Mouse (Mus musculus): ENCODE results near the gene Strap.

DNA sequence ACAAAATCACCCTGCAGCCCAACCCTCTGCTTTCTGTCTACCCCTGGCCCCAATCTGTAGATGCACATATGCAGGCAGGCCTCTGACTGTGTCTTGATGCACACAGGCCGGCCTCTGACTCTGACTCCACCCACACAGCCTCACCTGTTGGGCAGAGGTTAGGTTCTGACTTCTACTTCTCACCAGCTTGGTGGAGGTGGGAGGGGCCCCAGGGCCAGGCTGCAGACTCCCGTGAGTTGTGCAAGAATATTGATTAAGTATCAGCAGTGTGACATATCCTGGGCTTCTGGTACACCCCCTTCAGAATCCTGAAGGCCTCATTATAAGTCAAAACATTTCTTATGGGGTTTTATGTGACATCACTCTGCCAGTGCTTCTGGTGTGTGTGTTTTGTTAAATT is 54.8 kb downstream of the Strap start:
- no peak for TF ChIP-seq CTCF (IDR thresholded peaks at IDR 0.05; ENCODE audit: insufficient read depth, low read depth, low read length)
- no peak for TF ChIP-seq POLR2A (IDR thresholded peaks at IDR 0.05; ENCODE audit: insufficient read depth, low read depth, low read length)
